Mouse (Mus musculus) G1E (cell line): ENCODE data around the gene Sema3e. TPM values are rescaled to one million over a fixed set of nuclear protein-coding genes. Genes with fewer than 3 reads are reported as not detected.

Source experiments
- ATAC-seq: 2 replicates; pipeline ENCODE4 v1.8.0; 2016; ENCODE audit warnings: mild to moderate bottlenecking; ENCODE audit not compliant: insufficient number of reproducible peaks, poor library complexity, low FRiP score, severe bottlenecking; ENCODE audit errors: extremely low read depth
- DNase-seq: peaks from one replicate; pipeline ENCODE4 v3.0.0; 2012; ENCODE audit warnings: low spot score
- H3K27me3 ChIP-seq: 2 replicates; pipeline ENCODE4 v1.6.1; 2012; ENCODE audit warnings: mild to moderate bottlenecking, low read length, inconsistent platforms; ENCODE audit not compliant: insufficient read depth
- H3K36me3 ChIP-seq: replicated peaks from 2 replicates; pipeline ENCODE3; 2012; ENCODE audit warnings: mild to moderate bottlenecking, inconsistent platforms
- H3K4me1 ChIP-seq: 2 replicates; pipeline ENCODE4 v1.6.1; 2012; ENCODE audit warnings: low read depth, low read length, inconsistent platforms, mixed read lengths; ENCODE audit not compliant: insufficient read depth
- H3K4me3 ChIP-seq: 2 replicates; pipeline ENCODE4 v1.5.1; 2012; ENCODE audit warnings: low read depth, mild to moderate bottlenecking, inconsistent platforms, low read length, moderate library complexity, mixed read lengths
- H3K9me3 ChIP-seq: replicated peaks from 2 replicates; pipeline ENCODE4 v1.6.1; 2012; ENCODE audit warnings: inconsistent platforms
- CTCF ChIP-seq: IDR thresholded peaks from 2 replicates; pipeline ENCODE4 v1.5.1; 2012; ENCODE audit warnings: low read depth, low read length, inconsistent platforms, mixed read lengths
- GATA1 ChIP-seq: IDR thresholded peaks from 2 replicates; pipeline ENCODE4 v1.6.1; 2012; ENCODE audit warnings: borderline replicate concordance, low read length, inconsistent platforms, mixed read lengths
- GATA2 ChIP-seq: IDR thresholded peaks from 2 replicates; pipeline ENCODE4 v1.6.1; 2012; ENCODE audit warnings: low read depth, low read length, inconsistent platforms, borderline replicate concordance
- POLR2AphosphoS5 ChIP-seq: IDR thresholded peaks from 2 replicates; pipeline ENCODE4 v1.6.1; 2012; ENCODE audit warnings: low read depth, low read length, inconsistent platforms; ENCODE audit not compliant: insufficient replicate concordance
- TAL1 ChIP-seq: conservative IDR thresholded peaks from 2 replicates; pipeline ENCODE4 v1.6.1; 2012; ENCODE audit warnings: low read depth, low read length, inconsistent platforms, mixed read lengths
- polyA plus RNA-seq: library from polyadenylated mRNA; stranded (reverse); fragments of >175 nt; gene quantifications from 2 replicates; pipeline ENCODE4 v1.2.3, GENCODE M21; 2012
- total RNA-seq, 2 experiments: library from RNA; stranded (forward) in 1 of 2; stranded (reverse) in 1 of 2; fragments of 200-1000 nt in 1 of 2; fragments of >200 nt in 1 of 2; fragmentation: Nextera tagmentation in 1 of 2; gene quantifications; 2 replicates each; pipeline ENCODE4 v1.2.3; 2014 to 2017

Sema3e gene
- total and polyA plus RNA-seq, 3 experiments, result 0.38 to 7.1 (median 2.0) TPM

DNA sequence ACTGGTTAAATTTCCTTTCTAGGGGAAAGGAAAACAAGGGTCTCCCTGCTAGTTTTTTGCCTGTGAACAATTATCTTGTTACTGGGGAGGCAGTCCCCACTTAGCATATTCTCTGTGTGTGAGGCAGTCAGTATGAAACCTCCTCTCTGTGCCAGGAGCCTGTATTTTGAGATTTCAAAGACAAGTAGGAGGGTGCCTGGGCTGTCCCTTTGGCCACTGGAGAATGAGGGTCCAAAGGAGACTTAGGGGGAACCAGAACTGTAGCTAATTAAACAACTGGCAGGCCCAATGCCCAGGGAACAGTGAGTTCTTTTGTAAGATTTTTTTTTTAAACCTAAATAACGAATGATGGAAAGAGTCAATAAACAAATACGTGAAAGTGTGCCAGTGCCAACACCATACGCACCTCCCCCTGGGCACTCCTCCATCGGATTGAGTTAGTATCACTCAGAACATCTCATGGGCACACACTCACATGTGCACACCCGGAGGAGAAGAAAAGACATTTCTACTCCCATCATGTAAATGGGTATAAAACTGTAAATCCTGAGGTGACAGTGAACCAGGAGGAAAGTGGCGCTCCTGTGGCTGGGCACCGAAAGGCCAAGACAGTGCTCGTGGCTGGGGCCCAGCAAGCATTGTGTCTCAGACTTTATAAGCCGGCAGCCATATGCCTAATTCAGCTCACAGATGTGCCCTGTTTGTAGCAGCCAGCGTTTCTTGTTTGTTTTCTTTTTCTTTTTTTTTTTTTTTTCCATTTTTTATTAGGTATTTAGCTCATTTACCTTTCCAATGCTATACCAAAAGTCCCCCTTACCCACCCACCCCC, 148.5 kb downstream of the Sema3e start:
- TF ChIP-seq POLR2AphosphoS5 (no peak), GATA2 (no peak), CTCF (no peak), TAL1 (no peak), GATA1 (no peak)
- Histone ChIP-seq H3K4me1 (no peaks in the 10 kb centered on the region), H3K9me3 (no peaks in the 10 kb centered on the region), H3K4me3 (no peak overlapping the region), H3K27me3 (no peaks in the 10 kb centered on the region), H3K36me3 (no peaks in the 10 kb centered on the region)
- no peak for ATAC-seq
- no peak for DNase-seq

DNA sequence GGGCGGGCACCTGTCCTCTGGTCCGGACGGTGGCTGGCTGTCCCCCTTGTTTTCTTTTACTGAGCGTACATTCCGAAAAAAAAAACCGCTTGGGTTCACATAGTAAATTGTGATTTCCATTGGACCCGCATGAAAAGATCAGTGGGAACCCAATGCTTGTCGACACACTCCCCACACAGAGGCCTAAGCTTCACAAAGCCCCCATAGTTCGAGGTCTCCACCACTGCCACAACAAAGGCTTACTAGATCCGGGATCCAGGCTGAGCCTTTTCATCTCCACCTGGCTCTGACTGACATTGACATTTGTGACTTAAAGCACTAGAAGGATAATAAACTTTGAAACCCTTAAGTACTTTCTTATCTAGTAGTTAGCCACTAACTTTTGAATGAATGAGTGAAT, 155.5 kb downstream of the Sema3e start:
- no peak for ATAC-seq
- Histone ChIP-seq H3K9me3 (no peaks in the 10 kb centered on the region), H3K4me1 (no peaks in the 10 kb centered on the region), H3K4me3 (no peak overlapping the region), H3K27me3 (no peaks in the 10 kb centered on the region), H3K36me3 (no peaks in the 10 kb centered on the region)
- no peak for TF ChIP-seq GATA2
- no peak for TF ChIP-seq GATA1
- TF ChIP-seq CTCF, result no peak
- TF ChIP-seq POLR2AphosphoS5, result no peak
- TF ChIP-seq TAL1, result no peak
- no peak for DNase-seq

GRCm38 (mm10) chr5:14182156-14182555, 157.1 kb downstream of the Sema3e start:
- no peak for DNase-seq
- ATAC-seq, result no peak
- H3K4me1 ChIP-seq, result no peaks in the 10 kb centered on the region
- no peak for TF ChIP-seq CTCF
- no peak for TF ChIP-seq GATA1
- TF ChIP-seq POLR2AphosphoS5, result no peak
- TF ChIP-seq GATA2, result no peak
- no peak for TF ChIP-seq TAL1
- no peak overlapping the region for H3K4me3 ChIP-seq
- H3K36me3 ChIP-seq, result no peaks in the 10 kb centered on the region
- no peaks in the 10 kb centered on the region for H3K27me3 ChIP-seq
- H3K9me3 ChIP-seq, result no peaks in the 10 kb centered on the region

GRCm38 (mm10) chr5:14195172-14195819, 170.2 kb downstream of the Sema3e start:
- H3K9me3 ChIP-seq, result no peaks in the 10 kb centered on the region
- no peak for ATAC-seq
- no peaks in the 10 kb centered on the region for H3K4me1 ChIP-seq
- H3K4me3 ChIP-seq, result no peak overlapping the region
- H3K27me3 ChIP-seq, result no peaks in the 10 kb centered on the region
- TF ChIP-seq GATA1, result no peak
- TF ChIP-seq CTCF, result no peak
- no peak for TF ChIP-seq GATA2
- TF ChIP-seq POLR2AphosphoS5, result no peak
- no peak for TF ChIP-seq TAL1
- no peak for DNase-seq
- no peaks in the 10 kb centered on the region for H3K36me3 ChIP-seq

DNA sequence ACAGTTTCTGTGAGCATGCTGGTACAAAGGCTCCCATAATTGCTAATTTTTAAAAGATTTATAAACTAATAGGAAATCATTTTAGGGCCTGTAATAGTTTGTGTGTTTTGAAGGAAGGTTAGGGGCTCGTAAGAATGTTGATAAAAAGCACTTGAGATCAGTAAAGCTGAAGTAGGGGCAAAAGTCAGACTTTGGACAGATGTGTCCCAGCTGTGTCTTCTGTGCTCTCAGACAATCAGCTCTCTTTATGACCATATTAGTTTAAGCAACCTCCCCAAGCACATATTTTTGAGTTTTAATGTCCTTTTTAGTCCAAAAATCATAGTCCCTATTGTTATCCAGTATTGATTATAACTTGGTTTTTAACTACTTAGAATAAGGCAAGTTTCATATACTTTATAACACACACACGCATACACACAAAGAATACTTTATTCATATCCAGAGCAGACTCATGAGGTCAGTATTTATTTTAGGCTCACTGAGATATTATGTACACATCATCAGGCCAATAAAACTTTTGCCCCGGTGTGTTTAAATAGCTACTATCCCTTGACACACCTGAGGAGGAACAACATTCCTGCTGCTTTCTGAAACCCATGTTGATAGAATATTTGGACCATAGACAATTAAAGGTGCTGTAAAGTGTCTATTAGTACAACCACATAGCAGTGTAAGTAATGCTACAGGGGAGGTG, 173.4 kb downstream of the Sema3e start:
- H3K27me3 ChIP-seq, result no peaks in the 10 kb centered on the region
- ATAC-seq (no peak), DNase-seq (no peak)
- H3K36me3 ChIP-seq, result no peaks in the 10 kb centered on the region
- TF ChIP-seq GATA2 (no peak), CTCF (no peak), GATA1 (no peak), POLR2AphosphoS5 (no peak), TAL1 (no peak)
- no peaks in the 10 kb centered on the region for H3K9me3 ChIP-seq
- no peaks in the 10 kb centered on the region for H3K4me1 ChIP-seq
- H3K4me3 ChIP-seq, result no peak overlapping the region

GRCm38 (mm10) chr5:14206794-14207193, 181.7 kb downstream of the Sema3e start:
- TF ChIP-seq GATA2 (no peak), TAL1 (no peak), CTCF (no peak), POLR2AphosphoS5 (no peak), GATA1 (no peak)
- DNase-seq, result no peak
- Histone ChIP-seq H3K9me3 (no peaks in the 10 kb centered on the region), H3K36me3 (no peaks in the 10 kb centered on the region), H3K4me3 (no peak overlapping the region), H3K4me1 (no peaks in the 10 kb centered on the region), H3K27me3 (no peaks in the 10 kb centered on the region)
- ATAC-seq, result no peak
